Mouse (Mus musculus): Measurements from ENCODE around the gene Cyb5b. TPM values are rescaled to one million over a fixed set of nuclear protein-coding genes. Genes with fewer than 3 reads are reported as not detected.

Gene Cyb5b
- total RNA-seq, 2 experiments from 2014 or later: 88.3 to 91.7 TPM

DNA sequence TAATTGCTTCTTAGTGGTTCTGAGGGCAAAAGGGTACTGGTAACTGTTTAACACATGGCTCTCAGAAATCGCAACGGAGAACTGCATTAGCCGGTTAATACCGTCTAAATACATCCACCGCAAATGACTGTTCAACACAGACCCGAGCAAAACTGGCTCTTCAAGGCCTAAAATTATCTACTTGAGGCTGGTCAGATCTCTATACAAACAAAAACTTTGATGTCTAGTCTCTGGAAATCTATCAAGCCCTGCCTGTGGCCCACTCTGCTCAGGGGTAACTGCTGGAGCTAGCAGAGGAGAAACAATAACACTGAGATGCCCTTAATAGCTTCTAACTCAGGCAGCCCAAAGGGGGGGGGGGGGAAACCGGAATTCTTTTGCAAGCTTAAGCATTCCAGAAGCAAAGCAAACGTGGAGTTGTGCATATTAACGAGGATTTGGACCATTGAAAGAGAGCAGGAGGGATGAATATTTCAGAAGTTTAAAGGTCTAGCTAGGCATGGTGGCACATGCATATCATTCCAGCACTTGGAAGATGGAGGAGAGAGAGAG, 27.3 kb upstream of the Cyb5b start:
- no peak for DNase-seq (ENCODE audit: low spot score in 2 of 2)
- intact Hi-C loops (cut with DNase I): no loop called here

DNA sequence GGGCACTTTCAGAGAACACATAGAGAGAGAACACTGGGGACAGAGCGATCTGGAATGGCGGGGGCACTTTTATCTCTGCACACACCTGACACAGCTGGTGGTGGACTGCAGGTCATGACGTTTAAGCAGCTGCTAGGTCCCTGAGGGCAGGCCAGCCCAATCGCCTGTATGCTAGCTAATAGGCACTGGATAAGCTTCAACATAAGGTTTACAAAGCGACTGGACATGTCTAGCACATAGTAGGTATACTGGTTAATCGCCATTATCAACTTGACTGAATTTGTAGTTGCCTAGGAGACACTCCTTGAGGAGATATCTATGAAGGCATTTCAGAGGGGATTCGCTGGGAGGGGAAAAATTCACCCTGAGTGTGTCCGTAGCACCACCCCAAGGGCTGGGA, 26.1 kb upstream of the Cyb5b start:
- no peak for DNase-seq (ENCODE audit: low spot score in 2 of 2)
- intact Hi-C loops (cut with DNase I): no loop called here

DNA sequence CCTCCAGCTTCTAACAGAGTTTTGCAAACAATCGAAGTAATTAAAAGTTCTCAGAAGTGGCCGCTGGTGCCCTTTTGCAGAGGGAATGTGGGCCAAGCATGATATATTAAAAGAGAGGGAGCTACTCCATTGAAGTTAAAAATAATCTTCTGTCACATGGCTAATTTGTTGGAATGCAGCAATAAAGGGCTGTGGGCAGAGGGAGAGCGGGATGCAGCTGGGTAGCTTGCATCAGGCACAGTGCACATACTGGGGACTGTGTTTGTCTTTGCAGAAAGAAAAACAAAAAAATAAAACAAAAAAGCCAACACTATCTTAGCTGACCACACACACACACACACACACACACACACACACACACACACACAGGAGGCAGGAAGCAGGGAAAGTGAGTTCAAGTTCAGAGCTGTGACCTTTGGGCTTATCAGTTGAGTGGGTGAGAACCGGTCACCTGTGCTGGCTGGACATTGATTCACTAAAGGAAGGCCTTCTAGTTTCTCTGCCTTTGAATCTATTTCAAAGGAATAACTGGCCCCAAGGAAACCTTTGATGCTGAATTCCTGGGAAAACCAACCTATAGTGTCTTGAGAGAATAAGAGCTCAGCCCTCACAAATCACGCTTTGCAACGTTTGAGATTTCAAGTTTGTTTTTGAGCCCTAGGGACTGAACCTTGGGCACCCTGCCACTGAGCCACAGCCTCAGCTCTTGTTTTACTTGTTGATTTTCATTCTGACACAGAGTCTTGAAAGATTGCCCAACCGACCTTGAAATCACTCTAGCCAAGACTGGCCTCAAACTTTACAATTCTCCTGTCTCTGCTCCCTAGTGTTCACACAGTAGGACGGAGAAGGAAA, 21.0 kb upstream of the Cyb5b start:
- intact Hi-C loops (cut with DNase I): no loop called here
- no peak for DNase-seq (ENCODE audit: low spot score in 2 of 2)

DNA sequence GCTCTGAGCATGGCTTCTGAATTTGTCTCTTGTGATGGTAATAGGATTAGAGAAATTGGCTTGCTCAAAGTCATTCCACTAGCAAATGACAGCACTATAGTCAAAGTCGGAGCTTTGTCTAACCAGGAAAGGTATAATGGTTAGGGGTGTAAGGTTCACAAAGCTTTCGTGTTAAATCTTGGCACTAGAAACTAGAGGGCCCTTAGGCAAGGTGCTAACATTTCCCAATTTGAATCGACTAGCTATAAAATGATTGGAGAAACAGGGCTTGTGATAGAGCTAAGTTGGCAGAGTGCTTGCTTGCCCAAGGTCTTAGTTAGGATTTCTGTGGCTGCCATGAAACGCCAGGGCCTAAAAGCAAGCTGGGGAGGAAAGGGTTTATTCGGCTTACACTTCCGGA, 20.4 kb upstream of the Cyb5b start:
- no peak for DNase-seq (ENCODE audit: low spot score in 2 of 2)
- intact Hi-C loops (cut with DNase I): no loop called here

DNA sequence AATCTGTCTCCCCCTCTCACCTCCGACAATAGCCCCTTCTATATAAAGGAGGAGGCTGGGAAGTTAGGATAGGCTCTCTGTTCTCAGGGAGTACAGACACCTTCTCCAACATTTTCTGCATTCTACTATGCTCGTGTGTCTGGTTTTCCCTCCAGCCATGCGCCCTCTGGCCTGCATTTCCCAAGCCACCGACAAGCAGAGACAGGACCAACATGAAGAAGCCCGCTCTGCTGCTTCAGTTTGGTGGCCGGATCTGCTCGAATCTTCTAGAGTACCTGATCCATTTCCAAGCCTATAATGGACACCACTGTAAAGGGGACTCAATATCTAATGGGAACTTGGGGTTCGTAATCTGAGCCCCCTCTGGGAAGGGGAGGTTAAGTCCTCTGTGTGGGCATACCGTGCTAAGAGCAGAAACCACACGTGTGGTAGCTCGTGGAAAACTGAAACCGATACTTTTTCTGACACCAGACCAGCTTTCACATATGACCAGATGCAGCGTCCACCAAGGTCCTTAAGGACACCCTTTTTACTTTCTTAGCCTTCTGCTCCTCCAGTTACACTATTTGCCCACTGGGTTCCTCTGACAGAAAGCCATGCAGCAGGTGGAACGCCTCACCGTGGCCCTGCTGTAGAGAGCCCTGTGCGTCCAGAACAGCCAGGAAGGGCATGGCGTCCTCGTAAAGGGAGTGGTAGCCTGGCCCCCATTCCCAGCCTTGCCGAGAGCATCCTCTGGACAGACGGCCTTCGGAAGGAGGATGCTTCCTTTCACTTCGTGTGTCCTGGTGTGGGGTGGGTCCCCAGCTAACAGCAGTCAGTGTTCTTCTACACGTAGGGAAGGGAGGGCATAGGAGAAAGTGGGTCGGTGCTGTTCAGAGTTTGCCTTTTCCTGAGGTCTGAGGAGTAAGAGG, 17.6 kb upstream of the Cyb5b start:
- intact Hi-C loops (cut with DNase I): no loop called here
- no peak for DNase-seq (ENCODE audit: low spot score in 2 of 2)

DNA sequence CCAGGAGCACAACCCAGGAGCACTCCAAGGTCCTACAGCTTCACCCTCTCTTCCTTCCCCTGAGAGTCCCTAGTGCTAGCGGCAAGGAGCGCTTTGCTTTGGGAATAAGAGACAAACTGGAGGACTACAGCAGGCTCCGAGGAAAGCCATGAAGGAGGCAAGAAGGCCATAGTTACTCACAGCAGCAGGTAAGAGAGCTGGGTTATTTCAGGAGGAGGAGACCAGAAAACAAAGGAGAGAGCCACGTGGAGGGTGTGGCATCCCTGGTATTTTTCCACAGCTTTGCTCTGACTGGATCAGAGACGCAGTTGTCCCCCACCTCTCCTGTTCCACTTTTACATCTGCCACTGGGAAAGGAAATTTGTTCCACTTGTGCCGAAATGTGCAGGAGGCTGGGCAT, 16.6 kb upstream of the Cyb5b start:
- intact Hi-C loops (cut with DNase I): no loop called here

DNA sequence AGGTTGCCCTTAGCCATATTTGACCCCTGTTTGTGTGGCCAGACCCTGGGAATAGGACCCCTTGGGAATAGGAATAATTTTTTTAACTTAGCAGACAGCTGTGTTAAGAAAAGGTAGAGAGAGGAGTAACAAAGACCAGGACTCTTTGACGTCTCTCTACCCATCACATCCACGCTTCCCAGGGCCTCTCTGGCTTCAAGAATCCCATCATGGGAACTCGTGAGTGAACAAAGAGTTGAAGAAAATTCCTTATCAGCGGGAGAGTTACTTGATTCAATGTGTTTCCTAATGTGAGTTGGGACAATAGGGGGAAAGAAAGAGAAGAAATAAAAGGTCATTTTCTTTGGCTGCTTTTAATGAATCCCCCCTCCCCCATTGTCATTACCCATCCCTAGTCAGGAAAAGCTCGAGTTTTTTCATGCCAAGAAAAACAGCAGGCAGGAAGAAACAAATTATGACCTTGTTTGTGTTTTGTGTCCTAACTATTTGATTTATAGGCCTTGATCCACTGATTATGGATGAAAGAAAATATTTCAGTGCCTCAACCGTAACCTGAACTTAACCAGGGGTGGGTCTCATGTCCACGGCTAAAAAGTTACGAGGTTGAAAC, 14.3 kb upstream of the Cyb5b start:
- DNase-seq (ENCODE audit: low spot score in 2 of 2): no peak
- intact Hi-C loops (cut with DNase I): no loop called here

More for the DNA sequence above, 16.6 kb upstream of the Cyb5b start:
- no peak for DNase-seq (ENCODE audit: low spot score in 2 of 2)

DNA sequence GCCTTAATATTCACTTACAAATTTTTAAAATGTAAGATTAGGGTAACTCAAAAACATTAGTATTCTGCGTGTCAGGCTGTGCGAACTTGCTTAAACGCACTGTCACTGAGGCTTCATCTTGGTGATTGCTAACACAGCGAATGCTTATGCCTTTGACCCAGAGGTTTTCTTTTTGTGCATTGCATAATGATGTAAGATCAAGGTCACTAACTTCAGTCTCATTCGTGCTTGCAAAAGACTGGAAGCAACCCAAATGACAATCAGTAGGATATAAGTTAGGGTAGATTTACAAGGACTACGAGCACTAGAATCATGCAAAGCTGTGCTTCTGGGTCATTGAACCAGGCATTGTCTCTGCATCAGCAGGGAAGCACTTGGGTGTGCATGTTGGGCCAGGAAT, 12.8 kb upstream of the Cyb5b start:
- no peak for DNase-seq (ENCODE audit: low spot score in 2 of 2)
- intact Hi-C loops (cut with DNase I): no loop called here

DNA sequence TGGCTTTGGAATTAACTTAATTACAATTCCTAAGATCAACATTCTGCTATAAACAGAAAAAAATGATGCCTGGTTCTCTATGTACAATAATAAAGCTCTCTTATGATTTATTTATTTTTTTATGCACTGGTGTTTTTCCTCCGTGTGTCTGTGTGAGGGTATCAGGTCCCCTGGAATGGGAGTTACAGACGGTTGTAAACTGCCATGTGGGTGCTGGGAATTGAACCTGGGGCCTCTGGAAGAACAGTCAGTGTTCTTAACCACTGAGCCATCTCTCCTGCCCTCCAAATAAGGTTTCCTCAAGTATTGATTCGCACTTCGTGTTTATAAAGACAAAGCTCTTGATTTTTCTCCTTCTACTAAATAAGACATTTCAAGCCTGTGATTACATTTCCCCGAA, 12.1 kb upstream of the Cyb5b start:
- intact Hi-C loops (cut with DNase I): no loop called here
- DNase-seq (ENCODE audit: low spot score in 2 of 2): no peak

DNA sequence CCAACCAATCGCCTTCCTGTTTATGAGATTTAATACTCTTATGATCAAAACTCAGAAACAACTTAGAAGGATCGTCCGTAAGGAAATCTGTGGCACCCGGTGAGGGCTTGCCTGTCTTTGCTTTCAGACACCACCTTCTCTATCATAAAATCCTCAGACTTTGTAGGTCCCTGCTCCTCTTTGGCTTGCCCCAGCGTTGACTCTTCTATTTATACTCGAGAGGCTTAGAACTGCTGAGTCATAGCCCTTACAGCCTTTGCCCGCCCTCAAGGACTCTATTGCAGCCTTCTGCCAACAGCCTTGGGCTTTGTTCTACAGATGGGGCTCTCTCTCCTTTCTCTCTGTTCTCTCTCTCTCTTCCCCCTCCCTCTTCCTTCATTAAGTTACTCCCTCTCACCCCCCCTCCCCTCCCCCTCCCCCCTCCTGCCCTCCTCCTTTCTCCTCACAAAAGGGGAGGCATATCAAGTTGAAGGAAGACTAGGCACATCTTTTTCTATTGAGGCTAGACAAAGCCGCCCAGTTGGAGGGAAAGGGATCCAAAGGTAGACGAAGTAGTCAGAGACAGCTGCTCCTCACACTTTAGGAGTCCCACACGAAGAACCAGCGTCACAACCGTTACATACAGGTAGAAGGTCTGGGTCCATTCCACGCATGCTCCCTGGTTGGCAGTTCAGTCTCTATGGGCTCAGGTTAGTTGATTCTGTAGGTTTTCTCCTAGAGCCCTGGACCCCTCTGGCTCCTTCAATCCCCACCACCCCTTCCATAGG, 10.6 kb upstream of the Cyb5b start:
- intact Hi-C loops (cut with DNase I): no loop called here
- DNase-seq (ENCODE audit: low spot score in 2 of 2): no peak

DNA sequence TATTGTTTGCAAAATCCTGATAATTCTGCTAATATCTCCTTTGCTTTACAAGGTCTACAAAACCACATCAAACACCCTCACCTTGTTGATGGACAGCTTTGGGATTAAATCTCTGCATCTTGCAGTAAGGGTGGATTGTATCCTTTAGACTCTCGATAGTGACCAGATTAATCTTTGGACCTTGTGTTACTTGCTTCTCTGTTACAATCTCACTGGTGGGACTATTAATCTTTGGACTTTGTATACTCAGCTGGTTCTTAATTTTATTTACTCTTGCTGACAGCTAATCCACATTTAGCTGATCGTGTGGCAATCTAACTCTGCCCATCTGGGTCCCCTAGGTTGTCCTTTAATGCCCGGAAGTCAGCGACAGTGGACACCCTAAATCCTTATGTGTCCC, 7.9 kb upstream of the Cyb5b start:
- intact Hi-C loops (cut with DNase I): no loop called here
- DNase-seq (ENCODE audit: low spot score in 2 of 2): no peak

DNA sequence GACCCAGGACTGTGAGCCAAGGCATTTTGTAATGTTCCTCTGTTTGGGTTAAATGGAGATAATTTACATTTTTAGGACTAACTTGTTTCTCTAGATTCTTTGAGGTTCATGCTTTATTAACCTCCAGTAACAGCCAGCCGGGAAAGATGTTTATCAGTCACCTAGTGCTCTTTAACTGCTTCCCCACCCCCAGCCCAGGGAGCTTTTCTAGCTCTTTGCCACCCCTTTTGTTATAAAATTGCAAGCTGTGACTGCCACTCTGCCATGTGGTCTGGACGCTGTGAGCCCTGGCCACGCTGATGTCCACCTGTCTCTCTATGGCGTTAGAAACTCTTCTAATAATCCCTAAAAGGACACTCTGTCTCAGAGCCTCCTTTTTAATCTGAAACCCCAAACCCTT, 6.9 kb upstream of the Cyb5b start:
- intact Hi-C loops (cut with DNase I): no loop called here

DNA sequence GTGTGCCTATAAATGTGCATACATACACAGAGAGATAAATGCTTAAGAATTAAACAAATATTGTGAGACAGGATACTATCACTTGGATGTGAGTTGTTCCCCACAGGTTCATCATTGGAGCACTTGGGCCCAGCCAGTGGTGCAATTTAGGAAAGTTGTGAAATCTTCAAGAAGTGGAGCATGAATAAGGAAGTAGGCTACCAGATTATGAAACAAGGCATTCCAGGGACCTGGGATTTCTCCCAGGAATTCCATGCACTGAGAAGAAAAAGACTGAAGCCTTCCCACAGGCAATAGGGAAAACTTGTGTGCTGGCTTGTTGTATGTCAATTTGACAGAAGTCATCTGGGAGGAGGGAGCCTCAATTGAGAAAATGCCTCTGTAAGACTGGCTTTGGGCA, 4.3 kb upstream of the Cyb5b start:
- intact Hi-C loops (cut with DNase I): no loop called here
- no peak for DNase-seq (ENCODE audit: low spot score in 2 of 2)

More for the DNA sequence above, 6.9 kb upstream of the Cyb5b start:
- no peak for DNase-seq (ENCODE audit: low spot score in 2 of 2)

DNA sequence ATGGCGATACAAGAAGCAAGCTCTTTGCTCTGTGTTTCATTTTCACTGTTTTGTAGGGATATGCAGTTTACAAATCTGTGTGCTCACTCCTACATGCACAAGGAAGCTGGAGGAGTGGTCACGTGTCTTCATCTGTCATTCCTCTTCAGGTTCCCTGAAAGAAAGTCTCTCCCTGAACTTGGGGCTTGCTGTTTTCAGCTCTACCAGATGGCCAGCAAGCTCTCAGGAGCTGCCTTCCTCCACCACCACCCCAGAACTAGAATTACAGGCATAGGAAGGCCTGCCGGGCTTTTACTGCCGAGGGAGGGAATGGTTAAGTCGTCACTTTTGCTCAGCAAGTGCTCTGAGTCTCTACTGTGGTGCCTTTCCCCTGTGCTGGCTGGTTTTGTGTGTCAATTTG, 1.6 kb upstream of the Cyb5b start:
- intact Hi-C loops (cut with DNase I): no loop called here
- DNase-seq (ENCODE audit: low spot score in 2 of 2): no peak

DNA sequence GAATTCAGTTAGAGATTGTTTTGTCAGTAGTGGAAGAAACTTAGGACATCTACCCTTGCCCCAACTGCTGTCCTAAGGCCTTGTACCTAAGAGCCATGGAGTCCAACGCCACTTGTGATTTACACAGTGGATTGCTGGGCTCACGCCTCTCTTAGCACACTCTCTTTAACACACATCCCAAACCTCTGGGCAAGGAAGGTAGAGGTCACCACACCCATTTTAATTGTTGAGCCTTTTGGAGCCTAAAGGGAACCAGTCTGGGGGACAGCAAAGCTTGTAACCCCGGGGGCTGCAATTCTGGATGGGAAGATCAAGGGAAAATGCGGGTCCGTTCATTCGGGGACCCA, 410 bp upstream of the Cyb5b start:
- DNase-seq (ENCODE audit: low spot score in 2 of 2): no peak
- intact Hi-C loops (cut with DNase I): loop anchor here (2.0 to 10.0 kb wide), 2 partner anchors 31 to 145 kb away; partner anchors contain the start of gene Nfat5

DNA sequence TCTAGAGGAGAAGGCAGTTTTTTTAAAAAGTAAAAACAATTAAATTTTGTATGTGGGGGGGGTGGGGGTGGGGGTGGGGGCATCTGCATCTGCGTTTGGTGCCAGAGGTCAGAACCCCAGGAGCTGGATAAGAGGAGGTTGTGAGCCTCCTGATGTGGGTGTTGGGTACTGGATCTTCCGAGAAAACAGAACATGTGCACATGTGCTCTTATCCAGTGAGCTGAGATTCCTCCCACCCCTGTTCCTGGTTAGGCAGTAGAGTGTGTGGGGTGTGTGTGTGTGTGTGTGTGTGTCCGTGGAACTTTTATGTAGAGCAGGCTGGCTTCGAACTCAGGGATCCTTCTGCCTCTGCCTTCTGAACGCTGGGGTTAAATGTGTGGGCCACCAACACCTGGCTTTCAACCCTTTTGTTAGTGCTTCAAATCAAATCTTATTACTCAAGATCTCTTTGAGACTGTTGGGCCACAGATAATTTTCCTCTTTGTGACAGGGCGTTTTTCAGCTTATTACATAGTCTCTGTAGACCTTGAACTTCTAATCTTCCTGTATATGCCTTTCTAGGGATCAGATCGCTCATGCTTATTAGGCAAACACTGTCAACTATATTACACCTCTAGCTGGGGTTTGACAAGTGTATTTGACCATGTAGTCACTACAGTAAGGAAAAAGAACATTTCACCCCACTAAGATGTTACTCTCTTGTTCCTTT, 926 bp downstream of the Cyb5b start:
- no peak for DNase-seq (ENCODE audit: low spot score in 2 of 2)
- intact Hi-C loops (cut with DNase I): loop anchor here (2.0 to 10.0 kb wide), 2 partner anchors 33 to 143 kb away; partner anchors contain the start of gene Nfat5

DNA sequence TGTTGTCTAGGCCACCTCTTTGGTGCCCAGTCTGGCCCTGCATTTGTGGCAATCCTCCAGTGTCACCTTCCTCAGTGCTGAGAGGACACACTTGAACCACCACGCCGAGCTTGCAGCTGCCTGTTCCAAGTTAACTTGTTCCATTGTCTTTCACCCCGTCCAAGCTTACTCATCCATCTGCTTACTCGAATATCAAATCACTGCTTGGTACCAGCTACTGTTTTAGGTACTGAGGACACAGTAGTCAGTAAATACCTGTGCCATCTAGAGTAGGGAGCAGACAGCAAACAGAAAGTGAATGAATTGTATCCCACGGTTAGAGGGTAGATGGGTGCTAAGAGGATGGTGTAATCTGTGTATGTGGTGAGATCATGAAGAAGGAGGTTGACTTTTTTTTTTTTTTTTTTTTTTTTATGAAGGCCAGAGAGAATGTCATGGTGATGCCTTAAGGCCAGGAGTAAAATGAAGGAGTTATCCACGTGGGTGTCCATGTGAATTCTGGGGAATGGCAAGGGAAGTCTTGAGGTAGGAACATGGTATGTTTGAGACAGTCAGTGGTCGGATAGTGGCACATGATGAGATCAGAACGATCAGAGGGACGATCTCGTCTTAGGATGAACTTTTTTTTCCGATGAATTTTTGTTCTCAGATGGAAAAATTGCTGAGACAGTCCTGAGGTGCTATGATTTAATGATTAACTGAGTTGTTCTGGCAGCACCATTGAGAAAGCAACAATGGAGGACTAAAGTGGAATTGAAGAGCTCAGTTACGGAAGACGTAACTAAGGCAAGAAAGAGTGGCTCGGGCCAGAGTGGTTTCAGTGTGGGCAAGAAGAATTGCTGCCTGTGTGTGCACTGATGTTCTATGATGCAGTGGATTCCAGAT, 3.1 kb downstream of the Cyb5b start:
- intact Hi-C loops (cut with DNase I): loop anchor here (10.0 kb wide), 1 partner anchor 141 kb away; the partner anchor contains the start of gene Nfat5
- DNase-seq (ENCODE audit: low spot score in 2 of 2): no peak

DNA sequence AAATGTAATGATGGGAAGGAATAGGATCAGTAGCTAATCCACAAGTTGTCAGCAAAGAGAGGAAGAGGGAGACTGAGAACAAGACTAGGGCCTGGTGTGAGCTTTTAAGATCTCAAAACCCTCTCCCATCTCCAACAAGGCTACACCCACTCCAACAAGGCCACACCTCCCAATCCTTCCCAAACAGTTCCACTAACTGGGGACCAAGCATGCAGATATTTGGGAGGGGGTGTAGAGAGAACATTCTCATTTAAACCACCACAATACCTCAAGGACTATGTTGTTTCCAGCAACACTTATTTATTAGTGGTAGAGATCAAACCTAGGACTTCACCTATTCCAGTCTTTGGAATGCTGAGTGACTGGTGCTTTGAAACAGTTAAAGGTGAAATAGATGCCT, 6.4 kb downstream of the Cyb5b start:
- intact Hi-C loops (cut with DNase I): loop anchor here (10.0 kb wide), 1 partner anchor 138 kb away; the partner anchor contains the start of gene Nfat5
- DNase-seq (ENCODE audit: low spot score in 2 of 2): no peak

All from left cerebral cortex, postnatal 36 days (tissue).